Mouse (Mus musculus) left cerebral cortex, adult 2 months (tissue): ENCODE data around the gene Evc2. TPM values are rescaled to one million over a fixed set of nuclear protein-coding genes. Genes with fewer than 3 reads are reported as not detected.

Experiments
- DNase-seq, 2 experiments: peaks; one replicate each; pipeline ENCODE4 v3.0.0; 2021 to 2022; ENCODE audit warnings: low spot score in 2 of 2, mixed read lengths in 1 of 2; ENCODE audit errors: extremely low spot score in 1 of 2
- H3K27ac ChIP-seq: fragments of 200-600 bp; 2 replicates; pipeline ENCODE4 v1.8.1; 2022
- H3K4me3 ChIP-seq: fragments of 200-600 bp; 2 replicates; pipeline ENCODE4 v1.8.1; 2022
- CTCF ChIP-seq: fragments of 200-600 bp; IDR thresholded peaks from 2 replicates; pipeline ENCODE4 v1.8.1; 2022; ENCODE audit warnings: antibody characterized with exemption, mild to moderate bottlenecking, moderate library complexity
- intact Hi-C: fragments of 180-260 bp; cut with DNase I; formaldehyde crosslinking; loops from one replicate; pipeline ENCODE4 v1.15.1; 2025
- long read RNA-seq, 2 experiments: library from polyadenylated mRNA; stranded (forward); transcript quantifications; one replicate each; pipeline ENCODE4 v2.0.0; 2021; ENCODE audit warnings: borderline mapping rate in 2 of 2
- total RNA-seq, 2 experiments: library from RNA; stranded (reverse); gene quantifications; 2 replicates each; pipeline ENCODE4 v1.2.3; 2021

The Evc2 gene
- 10 to 100 TPM; 15.3 to 17.0 TPM for total RNA-seq
- long read RNA-seq, experiment 1, full-length matches to known transcripts, result 23 of 37 reads
- long read RNA-seq, experiment 1, partial matches to known transcripts, result 4 of 37 reads
- long read RNA-seq, experiment 1, other reads (novel, unspliced or antisense), result 10 of 37 reads
- long read RNA-seq, experiment 2, full-length matches to known transcripts, result 19 of 31 reads
- long read RNA-seq, experiment 2, partial matches to known transcripts, result 3 of 31 reads
- long read RNA-seq, experiment 2, other reads (novel, unspliced or antisense), result 9 of 31 reads

- peak within 1 kb of the TSS; percentile 62; the same call in 1 of the 2 replicates for H3K27ac ChIP-seq
- peak; percentile 17 for TF ChIP-seq CTCF
- peak; percentile 83 to 86 for DNase-seq
- intact Hi-C loops, result loop anchor here (5.0 kb wide), 1 partner anchor 96 kb away; the partner anchor contains the start of gene Crmp1
- H3K4me3 ChIP-seq, result peak within 1 kb of the TSS; percentile 53
These were observed at the start of gene Evc2 for GRCm38 (mm10) chr5:37338288-37338687. Evc2 (plus strand) TSS chr5:37338499.

GRCm38 (mm10) chr5:37289236-37289635 lies 49.1 kb upstream of the Evc2 start:
- TF ChIP-seq CTCF, result peak; percentile 86
- Histone ChIP-seq H3K27ac (no peak overlapping the region), H3K4me3 (no peak overlapping the region)
- peak; percentile 46 to 53 for DNase-seq
- intact Hi-C loops, result loop anchor here (2.0 to 5.0 kb wide), 2 partner anchors 42 to 127 kb away; no protein-coding TSS in a partner anchor

- peak; percentile 76 for TF ChIP-seq CTCF
- H3K4me3 ChIP-seq, result no peak overlapping the region
- no peak overlapping the region for H3K27ac ChIP-seq
- DNase-seq, result peak in 1 of 2 experiments; percentile 37
- intact Hi-C loops, result no loop called here
These were observed 47.3 kb upstream of the Evc2 start for GRCm38 (mm10) chr5:37290983-37291382.

- intact Hi-C loops, result loop anchor here (5.0 kb wide), 1 partner anchor 796 kb away; no protein-coding TSS in a partner anchor
These were observed 41.6 kb upstream of the Evc2 start for GRCm38 (mm10) chr5:37296717-37297116.

GRCm38 (mm10) chr5:37298370-37298769 lies 39.9 kb upstream of the Evc2 start:
- H3K4me3 ChIP-seq, result no peak overlapping the region
- peak in 1 of 2 experiments; percentile 34 for DNase-seq
- H3K27ac ChIP-seq, result no peak overlapping the region
- peak; percentile 85 for TF ChIP-seq CTCF
- intact Hi-C loops, result loop anchor here (1.0 to 5.0 kb wide), 4 partner anchors 56 to 794 kb away; partner anchors contain the start of gene Stk32b

More at GRCm38 (mm10) chr5:37296717-37297116, 41.6 kb upstream of the Evc2 start:
- Histone ChIP-seq H3K4me3 (no peak overlapping the region), H3K27ac (no peak overlapping the region)
- no peak for TF ChIP-seq CTCF
- DNase-seq, result no peak

GRCm38 (mm10) chr5:37310026-37310425 lies 28.3 kb upstream of the Evc2 start:
- Histone ChIP-seq H3K27ac (no peak overlapping the region), H3K4me3 (no peak overlapping the region)
- DNase-seq, result no peak
- TF ChIP-seq CTCF, result no peak
- intact Hi-C loops, result no loop called here

GRCm38 (mm10) chr5:37312980-37313722 lies 25.1 kb upstream of the Evc2 start:
- DNase-seq, result no peak
- intact Hi-C loops, result no loop called here
- H3K4me3 ChIP-seq, result no peak overlapping the region
- no peak overlapping the region for H3K27ac ChIP-seq
- TF ChIP-seq CTCF, result no peak

- Histone ChIP-seq H3K27ac (no peak overlapping the region), H3K4me3 (no peak overlapping the region)
- intact Hi-C loops, result no loop called here
- DNase-seq, result no peak
- no peak for TF ChIP-seq CTCF
These were observed 19.6 kb upstream of the Evc2 start for GRCm38 (mm10) chr5:37318715-37319114.

- intact Hi-C loops, result no loop called here
- peak in 1 of 2 experiments; percentile 25 for DNase-seq
- Histone ChIP-seq H3K27ac (no peak overlapping the region), H3K4me3 (no peak overlapping the region)
- no peak for TF ChIP-seq CTCF
These were observed 18.1 kb upstream of the Evc2 start for GRCm38 (mm10) chr5:37320174-37320573.

- TF ChIP-seq CTCF, result no peak
- no peak overlapping the region for H3K4me3 ChIP-seq
- no peak overlapping the region for H3K27ac ChIP-seq
- intact Hi-C loops, result no loop called here
- no peak for DNase-seq
These were observed 17.5 kb upstream of the Evc2 start for GRCm38 (mm10) chr5:37320761-37321160.

GRCm38 (mm10) chr5:37326675-37327074 lies 11.6 kb upstream of the Evc2 start:
- intact Hi-C loops, result no loop called here
- TF ChIP-seq CTCF, result no peak
- DNase-seq, result no peak
- Histone ChIP-seq H3K4me3 (no peak overlapping the region), H3K27ac (no peak overlapping the region)
